Mouse (Mus musculus) hematopoietic stem cell, adult 5-6 weeks (primary cell): ENCODE results near the gene Itgb2l. TPM values are rescaled to one million over a fixed set of nuclear protein-coding genes. Genes with fewer than 3 reads are reported as not detected.

Source experiments
- ATAC-seq, 2 experiments: fragments of 125-278 bp in 1 of 2; replicated peaks in 1 of 2; 2 replicates each; pipeline ENCODE4 v1.8.0; 2016 to 2017; ENCODE audit warnings: inconsistent platforms in 2 of 2, mild to moderate bottlenecking in 2 of 2, moderate number of reproducible peaks in 2 of 2, low read depth in 1 of 2, moderate TSS enrichment in 1 of 2; ENCODE audit not compliant: low FRiP score in 2 of 2, poor library complexity in 2 of 2, severe bottlenecking in 2 of 2, insufficient read depth in 1 of 2, low TSS enrichment in 1 of 2
- total RNA-seq: library from RNA; stranded (forward); fragments of 172-1452, 232-1000 nt; gene quantifications from 2 replicates; pipeline ENCODE4 v1.2.3, GENCODE M21; 2017

Itgb2l gene
- total RNA-seq, 1 experiment from 2014 or later: 8.3 TPM

DNA sequence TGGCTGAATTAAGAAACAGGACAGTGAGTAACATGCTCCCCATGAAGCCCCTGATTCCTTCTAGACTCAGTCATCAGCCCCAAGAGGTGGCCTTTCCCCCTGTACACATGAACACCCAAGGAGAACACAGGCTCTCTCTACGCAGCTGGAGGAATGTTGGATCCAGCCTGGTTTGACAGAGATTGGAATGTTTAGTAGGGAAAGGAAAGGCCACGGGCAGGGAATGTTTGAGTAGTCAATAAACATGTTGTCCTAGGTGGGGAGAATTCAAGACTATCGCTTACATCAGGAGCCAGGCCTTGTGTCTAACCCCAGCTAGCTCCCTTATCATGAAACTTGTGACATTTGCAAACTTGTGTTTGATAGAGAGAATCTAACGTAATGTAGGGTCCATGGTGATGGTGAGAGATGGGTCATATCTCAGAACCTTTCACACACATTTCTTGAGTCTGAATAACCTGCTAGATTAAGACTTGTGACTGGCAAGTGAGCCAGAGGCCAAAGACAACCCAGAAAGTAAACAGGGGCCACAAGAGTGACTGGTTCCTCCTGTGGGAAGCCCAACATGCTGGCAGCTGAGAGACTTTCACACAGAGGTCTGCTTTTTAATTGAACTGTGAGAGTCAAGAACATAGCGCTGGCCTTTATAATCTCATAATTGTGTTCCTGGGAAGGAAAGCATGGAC is 60.8 kb downstream of the Itgb2l start:
- no peak for ATAC-seq

DNA sequence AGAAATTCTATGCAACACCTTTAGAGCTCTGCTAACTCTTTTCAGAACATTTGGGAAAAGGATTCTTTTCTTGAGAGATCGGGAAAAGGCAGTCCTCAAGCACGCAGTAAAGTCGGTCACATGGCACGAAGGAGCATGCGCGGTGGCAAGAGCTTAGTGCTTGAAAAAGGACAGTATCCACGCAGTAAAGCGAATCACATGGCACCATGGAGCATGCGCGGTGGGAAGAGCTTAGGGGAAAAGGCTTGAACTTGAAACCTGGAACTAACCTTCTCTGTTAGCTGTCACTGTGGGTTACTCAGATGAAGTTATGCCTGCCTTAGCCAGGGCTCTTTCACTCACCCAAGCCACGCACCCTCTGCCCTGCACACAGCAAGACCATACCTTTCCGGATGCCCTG is 62.0 kb downstream of the Itgb2l start:
- ATAC-seq: no peak

DNA sequence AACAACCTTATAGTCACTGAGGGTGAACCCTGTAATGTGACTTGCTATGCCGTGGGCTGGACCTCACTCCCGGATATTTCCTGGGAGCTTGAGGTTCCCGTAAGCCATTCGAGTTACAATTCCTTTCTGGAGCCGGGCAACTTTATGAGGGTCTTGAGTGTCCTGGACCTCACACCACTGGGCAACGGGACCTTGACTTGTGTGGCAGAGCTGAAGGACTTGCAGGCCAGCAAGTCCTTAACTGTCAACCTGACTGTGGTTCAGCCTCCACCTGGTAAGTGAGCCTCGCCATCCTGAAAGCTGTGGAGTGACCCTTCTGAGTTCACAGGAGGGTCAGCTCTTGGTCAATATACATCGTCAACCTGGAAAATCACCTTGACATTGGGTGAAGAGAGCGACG is 65.3 kb downstream of the Itgb2l start:
- no peak for ATAC-seq

DNA sequence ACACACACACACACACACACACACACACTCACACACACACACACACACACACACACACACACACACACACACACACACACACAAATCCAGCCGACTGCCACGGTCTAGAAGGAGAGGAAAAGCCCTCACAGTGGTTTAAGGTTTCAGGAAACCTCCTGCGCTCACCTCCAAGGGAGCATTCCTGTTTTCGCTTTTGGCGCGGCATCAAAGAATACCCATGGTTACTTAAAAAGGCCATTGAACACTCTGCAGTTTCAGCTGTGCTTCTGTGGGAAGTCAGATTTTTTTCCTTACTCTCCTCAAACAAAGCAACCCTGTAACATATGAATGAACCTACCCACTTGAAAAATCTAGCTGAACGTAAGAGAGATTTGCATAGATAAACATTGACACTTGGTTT is 67.1 kb downstream of the Itgb2l start:
- peak; percentile 43 to 65; a peak in 2 of 4 replicates for ATAC-seq

DNA sequence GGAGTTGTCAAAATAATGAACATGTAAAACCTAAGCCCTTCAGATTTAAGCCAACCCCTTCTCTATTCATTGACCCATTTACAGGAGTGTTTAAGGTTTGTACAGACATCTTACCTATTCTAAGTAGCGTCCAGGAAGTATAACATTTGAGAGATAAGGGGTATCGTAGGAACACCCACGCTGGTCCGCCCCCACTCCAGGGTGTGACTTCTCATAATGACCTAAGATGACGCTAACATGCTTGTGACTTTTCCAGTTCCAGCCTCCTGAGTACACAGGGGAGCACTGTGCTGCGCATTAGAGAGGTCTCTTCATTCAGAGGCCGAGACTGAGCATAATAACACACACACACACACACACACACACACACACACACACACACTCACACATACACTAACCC is 67.9 kb downstream of the Itgb2l start:
- no peak for ATAC-seq

DNA sequence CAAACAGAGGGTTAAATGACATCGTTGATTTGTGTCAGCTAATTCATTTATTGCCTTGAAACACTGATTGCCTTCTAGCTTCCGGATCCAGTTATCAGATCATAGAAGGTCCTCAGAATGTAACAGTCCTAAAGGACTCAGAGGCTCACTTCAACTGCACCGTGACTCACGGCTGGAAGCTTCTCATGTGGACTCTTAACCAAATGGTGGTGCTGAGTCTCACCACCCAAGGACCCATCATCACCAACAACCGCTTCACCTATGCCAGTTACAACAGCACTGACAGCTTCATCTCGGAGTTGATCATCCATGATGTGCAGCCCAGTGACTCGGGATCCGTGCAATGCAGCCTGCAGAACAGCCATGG is 70.7 kb downstream of the Itgb2l start:
- no peak for ATAC-seq

Other genes starting within 250 kb of the Itgb2l start
- not detected in 2 replicates for gene Sh3bgr, start 243.2 kb downstream of the Itgb2l start, total RNA-seq
- 0.45 and 0.94 TPM in 2 replicates for gene B3galt5, start 207.8 kb downstream of the Itgb2l start, total RNA-seq
- not detected in 2 replicates for gene Pcp4, start 24.0 kb upstream of the Itgb2l start, total RNA-seq